11 mouse cellular contexts compared by ENCODE assay signal in the genomic region with DNA sequence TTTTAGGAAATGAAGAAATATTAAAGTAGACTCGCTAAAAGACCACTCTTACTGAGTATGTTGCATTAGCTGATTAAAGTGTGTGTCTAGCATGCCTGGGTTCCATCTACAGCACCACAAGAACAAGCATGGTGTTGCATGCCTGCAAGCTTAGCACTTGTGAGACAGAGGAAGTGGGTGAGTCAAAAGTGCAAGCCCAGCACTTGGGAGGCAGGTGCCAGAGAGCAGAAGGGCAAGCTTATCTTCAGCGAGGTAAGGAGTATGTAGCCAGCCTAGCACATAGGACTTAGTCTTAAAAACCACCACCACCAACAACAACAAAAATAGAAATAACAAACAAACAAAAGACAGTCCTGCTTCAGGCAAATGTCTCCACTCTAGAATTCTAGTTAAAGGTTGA.
DNase-seq lines count a peak whose midpoint lies in the region; ATAC-seq and TF ChIP-seq lines count a peak whose summit lies in the region.
"Had no signal": no experiment of that assay in that cellular context is flagged by ENCODE, and none has a peak within 500 bp of the region (broad histone marks: within the 10 kb centered on the region; RNA-seq: fewer than 3 reads in every experiment).

No protein-coding gene starts in this region.

- H3K4me1 ChIP-seq in heart, embryonic 11.5 days (ENCODE audit: control insufficient read depth, insufficient read depth, low read length), result peaks cover 6% of the 10 kb centered on the region; the same call in 1 of the 2 replicates
- peaks cover 21% of the 10 kb centered on the region for H3K4me1 ChIP-seq in limb, embryonic 13.5 days
- H3K4me1 ChIP-seq in hindbrain, embryonic 12.5 days, result no peaks in the 10 kb centered on the region
- no peaks in the 10 kb centered on the region for H3K4me1 ChIP-seq in intestine, postnatal 0 days (replicated peaks; ENCODE audit: control insufficient read depth, insufficient read depth, low read length)

- no peak for TF ChIP-seq CTCF in intestine, postnatal 0 days (IDR thresholded peaks at IDR 0.05; ENCODE audit: low read depth)

- peak overlapping the region; percentile 29; the same call in 1 of the 2 replicates for H3K27ac ChIP-seq in heart, embryonic 11.5 days (ENCODE audit: low read depth, low read length)
- H3K27ac ChIP-seq in limb, embryonic 13.5 days, result no peak overlapping the region
- no peak overlapping the region for H3K27ac ChIP-seq in hindbrain, embryonic 12.5 days
- no peak overlapping the region for H3K27ac ChIP-seq in intestine, postnatal 0 days (ENCODE audit: low read depth, low read length)
- H3K27ac ChIP-seq: embryonic facial prominence, embryonic 10.5 days; kidney, postnatal 0 days had no signal

- no peak for DNase-seq in heart, postnatal 4 days
- no peak for DNase-seq in kidney, postnatal 10 days

- peak overlapping the region; percentile 19; the same call in 1 of the 2 replicates for H3K4me2 ChIP-seq in heart, embryonic 11.5 days
- H3K4me2 ChIP-seq in limb, embryonic 13.5 days (replicated peaks), result peak overlapping the region; percentile 15; the same call in 1 of the 2 replicates
- H3K4me2 ChIP-seq in hindbrain, embryonic 12.5 days (replicated peaks), result no peak overlapping the region
- no peak overlapping the region for H3K4me2 ChIP-seq in intestine, postnatal 0 days (replicated peaks; ENCODE audit: low read depth)
- H3K4me2 ChIP-seq: midbrain, embryonic 13.5 days had no signal

- no peak overlapping the region for H3K9ac ChIP-seq in heart, embryonic 11.5 days (ENCODE audit: low read depth, low read length)
- no peak overlapping the region for H3K9ac ChIP-seq in limb, embryonic 13.5 days
- H3K9ac ChIP-seq in hindbrain, embryonic 12.5 days, result no peak overlapping the region
- no peak overlapping the region for H3K9ac ChIP-seq in intestine, postnatal 0 days (ENCODE audit: low read depth, low read length)
- H3K9ac ChIP-seq: midbrain, embryonic 13.5 days had no signal

- H3K9me3 ChIP-seq in heart, embryonic 11.5 days (replicated peaks; ENCODE audit: control insufficient read depth, low read length), result no peaks in the 10 kb centered on the region
- no peaks in the 10 kb centered on the region for H3K9me3 ChIP-seq in limb, embryonic 13.5 days
- no peaks in the 10 kb centered on the region for H3K9me3 ChIP-seq in hindbrain, embryonic 12.5 days (replicated peaks)
- H3K9me3 ChIP-seq in intestine, postnatal 0 days (ENCODE audit: control insufficient read depth), result no peaks in the 10 kb centered on the region
- H3K9me3 ChIP-seq: embryonic facial prominence, embryonic 10.5 days; midbrain, embryonic 13.5 days had no signal

- H3K4me3 ChIP-seq in heart, embryonic 11.5 days (ENCODE audit: low read depth, low read length), result no peak overlapping the region
- H3K4me3 ChIP-seq in limb, embryonic 13.5 days, result no peak overlapping the region
- H3K4me3 ChIP-seq in hindbrain, embryonic 12.5 days, result no peak overlapping the region
- no peak overlapping the region for H3K4me3 ChIP-seq in intestine, postnatal 0 days (ENCODE audit: low read depth, low read length)
- H3K4me3 ChIP-seq: embryonic facial prominence, embryonic 10.5 days; midbrain, embryonic 13.5 days had no signal

- 47% methylated on average over 2 of the region's 2 CpGs for WGBS in heart, embryonic 11.5 days (ENCODE audit: insufficient replicate concordance)
- whole genome bisulfite sequencing in limb, embryonic 13.5 days, result 59% methylated on average over 2 of the region's 2 CpGs
- WGBS in hindbrain, embryonic 12.5 days, result 85% methylated on average over 2 of the region's 2 CpGs
- 66% methylated on average over 2 of the region's 2 CpGs for WGBS in intestine, postnatal 0 days

- no peaks in the 10 kb centered on the region for H3K36me3 ChIP-seq in heart, embryonic 11.5 days (ENCODE audit: control insufficient read depth, insufficient read depth, low read length)
- no peaks in the 10 kb centered on the region for H3K36me3 ChIP-seq in limb, embryonic 13.5 days
- H3K36me3 ChIP-seq in hindbrain, embryonic 12.5 days, result no peaks in the 10 kb centered on the region
- H3K36me3 ChIP-seq in intestine, postnatal 0 days (ENCODE audit: control insufficient read depth, insufficient read depth), result no peaks in the 10 kb centered on the region
- H3K36me3 ChIP-seq: embryonic facial prominence, embryonic 10.5 days; midbrain, embryonic 13.5 days had no signal

- no peak for ATAC-seq in heart, embryonic 11.5 days (replicated peaks; ENCODE audit: insufficient number of reproducible peaks, low FRiP score, low TSS enrichment)
- peak; percentile 86 for ATAC-seq in CD4-positive, CD25-positive, alpha-beta regulatory T cell, adult 4 months
- no peak for ATAC-seq in limb, embryonic 13.5 days (ENCODE audit: low FRiP score, low read depth)
- 0 out of 2 replicates have a peak, but pooled peaks have one; percentile 9 for ATAC-seq in neutrophil, adult 5-6 weeks (ENCODE audit: extremely low read depth, insufficient number of reproducible peaks, low FRiP score, poor library complexity, severe bottlenecking)
- ATAC-seq in hindbrain, embryonic 12.5 days (ENCODE audit: low FRiP score), result no peak
- no peak for ATAC-seq in intestine, postnatal 0 days
- ATAC-seq: midbrain, embryonic 13.5 days had no signal

- H3K27me3 ChIP-seq in heart, embryonic 11.5 days (ENCODE audit: control insufficient read depth, insufficient read depth, low read length), result no peaks in the 10 kb centered on the region
- no peaks in the 10 kb centered on the region for H3K27me3 ChIP-seq in limb, embryonic 13.5 days
- H3K27me3 ChIP-seq in hindbrain, embryonic 12.5 days, result no peaks in the 10 kb centered on the region
- H3K27me3 ChIP-seq in intestine, postnatal 0 days (replicated peaks; ENCODE audit: control insufficient read depth, insufficient read depth, low read length), result no peaks in the 10 kb centered on the region
- H3K27me3 ChIP-seq: midbrain, embryonic 13.5 days had no signal

Comparison
In these comparisons a context has a peak if more than half of its experiments do, and no peak if none do; other contexts are left out.
1. ATAC-seq: peak in CD4-positive, CD25-positive, alpha-beta regulatory T cell, adult 4 months (single experiment) and neutrophil, adult 5-6 weeks (single experiment); none in heart, embryonic 11.5 days (single experiment), limb, embryonic 13.5 days (single experiment), hindbrain, embryonic 12.5 days (single experiment) and intestine, postnatal 0 days (single experiment).
2. H3K4me2 ChIP-seq: peak in heart, embryonic 11.5 days (single experiment) and limb, embryonic 13.5 days (single experiment); none in hindbrain, embryonic 12.5 days (single experiment) and intestine, postnatal 0 days (single experiment).